22 mouse cellular contexts compared by ENCODE assay signal in the genomic region with DNA sequence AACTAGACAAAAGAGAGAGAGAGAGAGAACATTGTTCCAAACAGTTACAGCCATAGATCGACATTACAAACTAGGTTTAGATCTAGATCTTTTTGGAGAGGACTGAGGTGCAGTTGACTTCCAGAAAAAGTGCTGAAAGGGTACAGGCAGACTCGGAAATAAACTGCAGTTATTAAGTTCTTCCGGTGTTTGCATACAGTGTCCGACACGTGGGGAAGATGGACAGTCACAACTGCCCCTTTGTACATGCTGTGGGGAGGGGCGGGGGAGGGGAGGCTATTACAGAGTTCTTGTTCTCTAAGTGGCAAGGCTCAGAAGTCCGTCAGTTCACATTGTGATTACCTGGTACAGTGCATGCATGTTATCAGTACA.
A peak's percentile ranks its signal among the peaks of the same experiment; 100 is the strongest.
DNase-seq lines count a peak whose midpoint lies in the region; ATAC-seq and TF ChIP-seq lines count a peak whose summit lies in the region.
"Had no signal": no experiment of that assay in that cellular context is flagged by ENCODE, and none has a peak within 500 bp of the region (broad histone marks: within the 10 kb centered on the region; RNA-seq: fewer than 3 reads in every experiment).

No protein-coding gene starts in this region.

- H3K4me1 ChIP-seq in heart, embryonic 16.5 days (ENCODE audit: control insufficient read depth, insufficient read depth, low read length): no peaks in the 10 kb centered on the region
- H3K4me1 ChIP-seq in lung, embryonic 14.5 days (ENCODE audit: insufficient read depth): no peaks in the 10 kb centered on the region
- H3K4me1 ChIP-seq in MEL (ENCODE audit: control insufficient read depth in 1 of 2, insufficient read depth in 2 of 2, low read length in 2 of 2): peaks cover 2 to 31% of the 10 kb centered on the region in 2 experiments
- H3K4me1 ChIP-seq: forebrain, embryonic 15.5 days; midbrain, embryonic 12.5 days; neural tube, embryonic 12.5 days had no signal

- TF ChIP-seq RAD21 in MEL (IDR thresholded peaks at IDR 0.05; ENCODE audit: low read depth, low read length): no peak

- no peak overlapping the region for H3K9ac ChIP-seq in heart, embryonic 16.5 days (ENCODE audit: low read length)
- H3K9ac ChIP-seq in lung, embryonic 14.5 days: no peak overlapping the region
- peak overlapping the region; percentile 33; the same call in 1 of the 2 replicates for H3K9ac ChIP-seq in MEL (ENCODE audit: control insufficient read depth, low read depth, low read length, poor library complexity, severe bottlenecking)
- H3K9ac ChIP-seq: forebrain, embryonic 15.5 days; hindbrain, embryonic 14.5 days; midbrain, embryonic 12.5 days; neural tube, embryonic 12.5 days had no signal

- no peaks in the 10 kb centered on the region for H3K36me3 ChIP-seq in heart, embryonic 16.5 days (ENCODE audit: control insufficient read depth, insufficient read depth)
- H3K36me3 ChIP-seq in lung, embryonic 14.5 days (ENCODE audit: insufficient read depth): no peaks in the 10 kb centered on the region
- peaks cover 0 to 26% of the 10 kb centered on the region in 2 experiments; a peak in 2 of 4 replicates for H3K36me3 ChIP-seq in MEL (ENCODE audit: control insufficient read depth in 1 of 2, insufficient read depth in 2 of 2, low read length in 2 of 2)
- H3K36me3 ChIP-seq: heart, embryonic 10.5 days had no signal

- DNase-seq in heart, postnatal 10 days: no peak
- peak; percentile 33 for DNase-seq in lung, embryonic 14.5 days
- DNase-seq in lung, postnatal 14 days: no peak
- no peak for DNase-seq in MEL (ENCODE audit: low read depth, low spot score)
- DNase-seq in urinary bladder, postnatal 36 days (ENCODE audit: low spot score in 2 of 2): no peak
- DNase-seq in left cerebral cortex, adult 8-10 months (ENCODE audit: low spot score in 2 of 2): no peak
- DNase-seq: adrenal gland, postnatal 36 days; cerebellum, adult 11-12 months; cerebellum, postnatal 25 days; embryo, embryonic 11 days; gastrocnemius, postnatal 36 days; kidney, adult 11 months; lung, adult 2 months; right cerebral cortex, postnatal 4 days had no signal

- TF ChIP-seq POLR2A in MEL (IDR thresholded peaks at IDR 0.05; ENCODE audit: control insufficient read depth in 1 of 2, insufficient read depth in 1 of 2, low read depth in 1 of 2, low read length in 2 of 2, poor library complexity in 1 of 2): no peak

- H3K9me3 ChIP-seq in heart, embryonic 16.5 days (replicated peaks; ENCODE audit: control insufficient read depth, low read length): no peaks in the 10 kb centered on the region
- no peaks in the 10 kb centered on the region for H3K9me3 ChIP-seq in lung, embryonic 14.5 days (ENCODE audit: low read depth, low read length)
- H3K9me3 ChIP-seq in MEL (replicated peaks; ENCODE audit: insufficient read depth, low read length): no peaks in the 10 kb centered on the region
- H3K9me3 ChIP-seq: forebrain, embryonic 15.5 days; heart, embryonic 10.5 days; midbrain, embryonic 12.5 days; neural tube, embryonic 12.5 days had no signal

- ATAC-seq in heart, embryonic 16.5 days (replicated peaks; ENCODE audit: extremely low read depth, insufficient read depth, low FRiP score): no peak
- peak; percentile 28; the same call in 1 of the 2 replicates for ATAC-seq in lung, embryonic 14.5 days (ENCODE audit: insufficient read depth)
- ATAC-seq in megakaryocyte progenitor cell, adult 5-6 weeks (replicated peaks; ENCODE audit: poor library complexity): 0 out of 2 replicates have a peak, but pooled peaks have one; percentile 5
- ATAC-seq: forebrain, embryonic 15.5 days had no signal

- H3K27me3 ChIP-seq in heart, embryonic 16.5 days (ENCODE audit: control insufficient read depth, insufficient read depth, low read length): no peaks in the 10 kb centered on the region
- H3K27me3 ChIP-seq in lung, embryonic 14.5 days (ENCODE audit: insufficient read depth, low read length): no peaks in the 10 kb centered on the region
- no peaks in the 10 kb centered on the region for H3K27me3 ChIP-seq in MEL (ENCODE audit: control insufficient read depth in 1 of 2, insufficient read depth in 2 of 2, low read length in 2 of 2)
- H3K27me3 ChIP-seq: CH12.LX; forebrain, embryonic 15.5 days; neural tube, embryonic 12.5 days had no signal

- peak overlapping the region; percentile 34; the same call in 1 of the 2 replicates for H3K4me2 ChIP-seq in heart, embryonic 16.5 days (ENCODE audit: low read depth, low read length)
- H3K4me2 ChIP-seq in lung, embryonic 14.5 days: peak overlapping the region; percentile 57
- H3K4me2 ChIP-seq: forebrain, embryonic 15.5 days; hindbrain, embryonic 14.5 days; midbrain, embryonic 12.5 days; neural tube, embryonic 12.5 days had no signal

- WGBS in heart, embryonic 16.5 days: 51% methylated on average over 7 of the region's 7 CpGs
- WGBS in lung, embryonic 14.5 days: 32% methylated on average over 7 of the region's 7 CpGs

- no peak overlapping the region for H3K27ac ChIP-seq in heart, embryonic 16.5 days (ENCODE audit: low read length)
- H3K27ac ChIP-seq in lung, embryonic 14.5 days (ENCODE audit: low read depth): peak overlapping the region; percentile 66
- peak overlapping the region; percentile 62 for H3K27ac ChIP-seq in MEL (ENCODE audit: control insufficient read depth, low read depth, low read length)
- H3K27ac ChIP-seq: forebrain, embryonic 15.5 days; heart, embryonic 10.5 days; hindbrain, embryonic 14.5 days; midbrain, embryonic 12.5 days; neural tube, embryonic 12.5 days had no signal

- H3K4me3 ChIP-seq in heart, embryonic 16.5 days (ENCODE audit: low read length): no peak overlapping the region
- peak overlapping the region; percentile 15; the same call in 1 of the 2 replicates for H3K4me3 ChIP-seq in lung, embryonic 14.5 days (ENCODE audit: low read depth, low read length)
- H3K4me3 ChIP-seq in MEL (ENCODE audit: control insufficient read depth in 1 of 2, insufficient read depth in 1 of 2, low read depth in 2 of 2, low read length in 2 of 2): peak overlapping the region; percentile 12 to 18; a peak in 3 of 4 replicates
- H3K4me3 ChIP-seq: forebrain, embryonic 15.5 days; heart, embryonic 10.5 days; midbrain, embryonic 12.5 days; neural tube, embryonic 12.5 days had no signal

- TF ChIP-seq EP300 in MEL (IDR thresholded peaks at IDR 0.05; ENCODE audit: low read depth in 1 of 2, low read length in 2 of 2): no peak; a peak in 1 of 4 replicates

- no peak for TF ChIP-seq CTCF in lung, embryonic 14.5 days (IDR thresholded peaks at IDR 0.05; ENCODE audit: low read depth)
- TF ChIP-seq CTCF in MEL (IDR thresholded peaks at IDR 0.05 in 2 of 3, conservative IDR thresholded peaks at IDR 0.05 in 1 of 3; ENCODE audit: control insufficient read depth in 1 of 3, insufficient read depth in 1 of 3, low read depth in 2 of 3, low read length in 3 of 3, poor library complexity in 1 of 3, severe bottlenecking in 1 of 3): no peak

- intact Hi-C loops in heart, postnatal 10 days (cut with DNase I): no loop called here

- no peaks in the 10 kb centered on the region for H3K79me2 ChIP-seq in MEL (ENCODE audit: control insufficient read depth, insufficient read depth, low read length, poor library complexity)

TF ChIP-seq in MEL, 35 proteins besides CTCF, POLR2A, EP300 and RAD21:
- TF ChIP-seq USF1 (IDR thresholded peaks at IDR 0.05; ENCODE audit: low read depth, low read length): no peak
- TF ChIP-seq ZNF384 (IDR thresholded peaks at IDR 0.05; ENCODE audit: low read depth, low read length): no peak
- TF ChIP-seq SMC3 (IDR thresholded peaks at IDR 0.05; ENCODE audit: low read depth, low read length): no peak
- no peak for TF ChIP-seq BHLHE40 (IDR thresholded peaks at IDR 0.05; ENCODE audit: borderline replicate concordance, low read depth, low read length)
- TF ChIP-seq CHD2 (IDR thresholded peaks at IDR 0.05; ENCODE audit: low read length): no peak
- no peak for TF ChIP-seq KAT2A (conservative IDR thresholded peaks at IDR 0.05; ENCODE audit: low read depth, low read length)
- TF ChIP-seq MEF2A (IDR thresholded peaks at IDR 0.05; ENCODE audit: extremely low read depth, insufficient replicate concordance, low read depth, low read length, poor library complexity, severe bottlenecking): no peak
- no peak for TF ChIP-seq TCF12 (IDR thresholded peaks at IDR 0.05; ENCODE audit: low read depth, low read length)
